Mouse (Mus musculus) stomach, postnatal 0 days (tissue): ENCODE results near the gene Smim20.

Experiments
- CTCF ChIP-seq: IDR thresholded peaks from 2 replicates; pipeline ENCODE4 v1.5.1; 2016; ENCODE audit warnings: antibody characterized with exemption, low read depth, mild to moderate bottlenecking, moderate library complexity
- EP300 ChIP-seq: optimal IDR thresholded peaks from 2 replicates; pipeline ENCODE3; 2016; ENCODE audit warnings: antibody characterized with exemption

- TF ChIP-seq CTCF (no peak), EP300 (no peak)
These were observed 34.6 kb downstream of the Smim20 start for GRCm38 (mm10) chr5:53301496-53301895.
